Mouse (Mus musculus) olfactory bulb, adult 2 months (tissue): ENCODE measurements around the gene Ipo11. TPM values are rescaled to one million over a fixed set of nuclear protein-coding genes. Genes with fewer than 3 reads are reported as not detected.

ENCODE experiments used
- H3K27ac ChIP-seq: fragments of 200-500 bp; 2 replicates; pipeline ENCODE4 v1.5.1; 2012; ENCODE audit warnings: low read depth, low read length; ENCODE audit not compliant: insufficient read depth
- H3K4me1 ChIP-seq: fragments of 200-500 bp; 2 replicates; pipeline ENCODE4 v1.6.1; 2012; ENCODE audit warnings: low read length; ENCODE audit not compliant: control insufficient read depth, insufficient read depth
- H3K4me3 ChIP-seq: fragments of 200-500 bp; 2 replicates; pipeline ENCODE4 v1.5.1; 2012; ENCODE audit warnings: mild to moderate bottlenecking, low read depth, low read length, moderate library complexity; ENCODE audit not compliant: insufficient read depth
- CTCF ChIP-seq: fragments of 200-500 bp; IDR thresholded peaks from 2 replicates; pipeline ENCODE4 v1.5.1; 2012; ENCODE audit warnings: low read depth, mild to moderate bottlenecking, low read length, moderate library complexity; ENCODE audit not compliant: insufficient read depth
- POLR2A ChIP-seq: fragments of 200-500 bp; IDR thresholded peaks from 2 replicates; pipeline ENCODE4 v1.6.1; 2012; ENCODE audit warnings: mild to moderate bottlenecking, low read depth, low read length, moderate library complexity; ENCODE audit not compliant: insufficient read depth
- WGBS: fragments of 180-500 bp; shearing (Covaris S2); methylation state at CpG from one replicate; pipeline ENCODE4 v1.1.7; 2018; 5-methylcytosine and 5-hydroxymethylcytosine counted together
- polyA plus RNA-seq: library from polyadenylated mRNA; stranded (reverse); fragments of >200 nt; gene quantifications from 2 replicates; pipeline ENCODE4 v1.2.4, GENCODE M21; 2012; ENCODE audit warnings: low replicate concordance; ENCODE audit not compliant: missing spikeins, insufficient read depth, insufficient read length

Ipo11 gene
- polyA plus RNA-seq, 1 experiment: not detected

- no peaks in the 10 kb centered on the region for H3K4me1 ChIP-seq
- 86% methylated on average over 9 of the region's 9 CpGs for WGBS
- no peak overlapping the region for H3K4me3 ChIP-seq
- H3K27ac ChIP-seq: no peak overlapping the region
- TF ChIP-seq POLR2A (no peak), CTCF (no peak)
Measured at GRCm38 (mm10) chr13:106813087-106813486, 123.7 kb downstream of the Ipo11 start.

- TF ChIP-seq CTCF (no peak), POLR2A (no peak)
- Histone ChIP-seq H3K4me1 (no peaks in the 10 kb centered on the region), H3K4me3 (no peak overlapping the region), H3K27ac (no peak overlapping the region)
- 98% methylated on average over 7 of the region's 7 CpGs for WGBS
Measured at GRCm38 (mm10) chr13:106810156-106810555, 126.6 kb downstream of the Ipo11 start.

- Histone ChIP-seq H3K27ac (no peak overlapping the region), H3K4me3 (no peak overlapping the region), H3K4me1 (no peaks in the 10 kb centered on the region)
- no peak for TF ChIP-seq CTCF
- no peak for TF ChIP-seq POLR2A
- 92% methylated on average over 6 of the region's 6 CpGs for WGBS
Measured at GRCm38 (mm10) chr13:106808821-106809220, 127.9 kb downstream of the Ipo11 start.

GRCm38 (mm10) chr13:106808315-106808714 is 128.4 kb downstream of the Ipo11 start:
- no peak overlapping the region for H3K27ac ChIP-seq
- TF ChIP-seq CTCF: no peak
- no peak for TF ChIP-seq POLR2A
- WGBS: 95% methylated on average over 2 of the region's 2 CpGs

GRCm38 (mm10) chr13:106807303-106807702 is 129.5 kb downstream of the Ipo11 start:
- TF ChIP-seq CTCF: no peak
- no peak for TF ChIP-seq POLR2A
- Histone ChIP-seq H3K27ac (no peak overlapping the region), H3K4me3 (no peak overlapping the region), H3K4me1 (no peaks in the 10 kb centered on the region)
- WGBS: 80% methylated on average over 5 of the region's 5 CpGs

More at GRCm38 (mm10) chr13:106808315-106808714, 128.4 kb downstream of the Ipo11 start:
- Histone ChIP-seq H3K4me1 (no peaks in the 10 kb centered on the region), H3K4me3 (no peak overlapping the region)

GRCm38 (mm10) chr13:106805146-106805545 is 131.6 kb downstream of the Ipo11 start:
- Histone ChIP-seq H3K27ac (no peak overlapping the region), H3K4me1 (no peaks in the 10 kb centered on the region), H3K4me3 (no peak overlapping the region)
- 62% methylated on average over 5 of the region's 5 CpGs for WGBS
- TF ChIP-seq CTCF (no peak), POLR2A (no peak)

- Histone ChIP-seq H3K27ac (no peak overlapping the region), H3K4me3 (no peak overlapping the region), H3K4me1 (no peaks in the 10 kb centered on the region)
- no peak for TF ChIP-seq CTCF
- TF ChIP-seq POLR2A: no peak
- WGBS: 37% methylated on average over 3 of the region's 3 CpGs
Measured at GRCm38 (mm10) chr13:106798026-106798425, 138.7 kb downstream of the Ipo11 start.

GRCm38 (mm10) chr13:106788817-106789216 is 147.9 kb downstream of the Ipo11 start:
- Histone ChIP-seq H3K4me3 (no peak overlapping the region), H3K27ac (no peak overlapping the region), H3K4me1 (no peaks in the 10 kb centered on the region)
- 68% methylated on average over 7 of the region's 7 CpGs for WGBS
- TF ChIP-seq POLR2A (no peak), CTCF (no peak)

- H3K4me1 ChIP-seq: no peaks in the 10 kb centered on the region
- H3K27ac ChIP-seq: no peak overlapping the region
- WGBS: 82% methylated on average over 10 of the region's 10 CpGs
- TF ChIP-seq POLR2A: no peak
- TF ChIP-seq CTCF: no peak
- no peak overlapping the region for H3K4me3 ChIP-seq
Measured at GRCm38 (mm10) chr13:106768807-106769206, 168.0 kb downstream of the Ipo11 start.

GRCm38 (mm10) chr13:106762611-106763010 is 174.1 kb downstream of the Ipo11 start:
- Histone ChIP-seq H3K27ac (no peak overlapping the region), H3K4me1 (no peaks in the 10 kb centered on the region), H3K4me3 (no peak overlapping the region)
- TF ChIP-seq CTCF (no peak), POLR2A (no peak)
- WGBS: 62% methylated on average over 1 of the region's 1 CpGs
